Mouse (Mus musculus): ENCODE data around the gene Gm28308.

The Gm28308 gene

DNA sequence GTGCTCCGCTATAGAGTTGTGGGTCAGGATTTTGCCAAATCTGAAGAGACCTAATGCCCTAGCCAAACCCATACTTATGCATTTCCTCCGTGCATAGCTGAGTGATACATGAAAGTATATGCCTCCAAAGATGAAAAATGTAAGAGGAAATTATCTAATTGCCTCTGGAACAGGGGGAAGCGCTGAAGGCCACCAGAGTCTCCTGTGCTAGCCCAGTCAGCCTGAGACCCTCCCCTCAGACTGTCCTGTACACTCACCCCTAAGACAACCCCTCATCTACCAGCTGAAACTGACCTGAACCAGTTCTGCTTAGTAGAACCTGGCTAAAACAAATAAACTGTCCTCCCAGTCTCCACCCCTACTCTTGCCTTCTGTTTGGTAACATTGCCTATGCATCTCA lies 32.4 kb downstream of the Gm28308 start:
- DNase-seq: no peak

GRCm38 (mm10) chr6:52180213-52180710 lies 32.9 kb downstream of the Gm28308 start:
- no peak for DNase-seq

DNA sequence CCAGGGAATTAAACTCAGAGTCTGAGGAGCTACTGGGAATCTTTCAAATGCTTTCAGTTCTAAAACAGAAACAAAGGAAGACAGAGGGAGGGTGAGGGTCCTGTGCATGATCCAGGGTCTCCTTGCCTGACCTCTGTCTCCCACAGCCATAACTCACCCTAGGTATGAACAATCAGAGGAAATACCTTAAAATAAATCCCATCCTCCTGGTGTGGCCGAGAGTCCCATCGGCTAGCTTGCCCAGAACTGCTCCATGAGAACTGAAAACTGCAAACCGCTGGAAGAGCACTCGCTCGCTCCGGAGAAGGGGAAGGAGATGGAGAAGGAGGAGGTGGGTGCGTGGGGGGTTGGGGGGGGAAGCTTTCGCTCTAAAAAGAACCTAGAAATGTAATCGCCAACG lies 33.4 kb downstream of the Gm28308 start:
- no peak for DNase-seq

DNA sequence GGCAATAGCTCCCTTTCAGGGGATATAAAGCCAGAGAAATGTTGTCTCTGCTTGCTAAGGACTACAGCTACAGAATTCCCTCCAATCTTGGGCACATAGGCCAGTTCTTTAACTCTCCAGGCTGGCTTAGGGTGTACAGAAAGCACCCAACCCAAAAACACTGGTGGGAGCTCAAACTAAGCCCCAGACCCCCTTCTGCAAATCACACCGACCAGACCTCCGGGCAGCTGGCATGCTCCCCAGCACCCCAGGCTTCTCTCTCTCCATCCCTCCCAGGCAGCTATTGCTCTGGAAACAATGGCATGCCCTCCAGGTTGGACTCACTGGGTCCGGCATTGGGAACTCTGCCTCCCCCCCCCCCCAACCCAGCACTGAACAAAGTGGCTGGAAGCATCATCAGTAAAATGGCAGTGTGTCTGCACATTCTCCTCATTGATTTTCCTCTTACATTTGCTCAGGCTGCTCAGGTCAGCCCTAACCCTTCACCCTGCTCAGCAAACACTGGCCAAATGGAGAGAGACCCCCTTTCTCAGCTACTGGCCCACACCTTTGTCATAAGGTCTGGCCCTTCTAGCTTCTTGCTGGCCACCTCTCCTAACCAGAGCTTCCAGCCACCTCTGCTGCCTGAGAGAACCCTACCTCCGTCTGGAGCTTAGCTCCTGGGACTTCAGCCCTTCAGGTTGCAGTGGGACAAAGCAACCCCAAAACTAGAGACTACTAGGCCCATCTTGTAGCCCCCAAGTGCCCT lies 34.0 kb downstream of the Gm28308 start:
- DNase-seq: no peak

DNA sequence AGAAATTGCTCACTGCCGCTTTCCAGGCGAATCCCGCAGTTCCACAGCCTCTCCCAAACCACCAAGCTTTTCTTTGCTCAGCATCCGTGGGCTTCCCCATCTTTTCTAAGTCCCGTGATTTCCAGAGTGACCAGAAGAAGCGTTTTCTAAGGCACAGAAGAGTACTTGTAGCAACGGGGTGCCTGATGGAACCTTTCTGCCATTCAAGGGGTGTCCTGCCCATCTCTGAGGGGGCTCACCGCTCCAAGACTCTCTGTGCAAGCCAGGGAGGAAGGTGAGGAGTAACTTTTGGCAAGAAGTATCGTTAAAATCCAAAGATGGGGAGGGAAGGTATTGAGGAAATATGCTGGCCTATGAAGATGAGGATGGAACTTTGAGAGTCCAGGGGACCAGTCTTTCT lies 35.3 kb downstream of the Gm28308 start:
- DNase-seq: no peak

GRCm38 (mm10) chr6:52177061-52177735 lies 35.9 kb downstream of the Gm28308 start, which contains the start of gene 5730596B20Rik:
Gene 5730596B20Rik, plus strand, starts transcription at chr6:52177498.
- DNase-seq: no peak

DNA sequence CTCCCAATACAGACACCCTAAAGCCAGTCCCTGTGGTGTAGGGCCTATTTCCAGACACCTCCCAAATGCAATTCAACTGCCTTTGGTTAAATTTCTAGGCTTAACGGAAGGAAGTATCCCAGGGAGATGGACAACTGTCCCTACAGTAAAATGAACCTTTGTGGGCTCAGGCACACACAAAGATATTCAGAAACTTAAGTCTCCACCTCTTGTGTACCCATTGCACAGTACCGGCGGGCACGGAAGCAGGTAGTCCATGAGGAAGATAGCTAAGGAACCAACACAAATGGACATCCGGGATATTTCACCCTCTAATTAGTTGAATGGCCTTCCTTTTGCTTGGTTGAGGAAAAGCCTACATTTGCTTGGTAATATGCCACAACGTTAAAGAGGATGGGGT lies 36.7 kb downstream of the Gm28308 start:
- no peak for DNase-seq

- no peak for DNase-seq
Observed at GRCm38 (mm10) chr6:52175864-52176263, 37.3 kb downstream of the Gm28308 start.

DNA sequence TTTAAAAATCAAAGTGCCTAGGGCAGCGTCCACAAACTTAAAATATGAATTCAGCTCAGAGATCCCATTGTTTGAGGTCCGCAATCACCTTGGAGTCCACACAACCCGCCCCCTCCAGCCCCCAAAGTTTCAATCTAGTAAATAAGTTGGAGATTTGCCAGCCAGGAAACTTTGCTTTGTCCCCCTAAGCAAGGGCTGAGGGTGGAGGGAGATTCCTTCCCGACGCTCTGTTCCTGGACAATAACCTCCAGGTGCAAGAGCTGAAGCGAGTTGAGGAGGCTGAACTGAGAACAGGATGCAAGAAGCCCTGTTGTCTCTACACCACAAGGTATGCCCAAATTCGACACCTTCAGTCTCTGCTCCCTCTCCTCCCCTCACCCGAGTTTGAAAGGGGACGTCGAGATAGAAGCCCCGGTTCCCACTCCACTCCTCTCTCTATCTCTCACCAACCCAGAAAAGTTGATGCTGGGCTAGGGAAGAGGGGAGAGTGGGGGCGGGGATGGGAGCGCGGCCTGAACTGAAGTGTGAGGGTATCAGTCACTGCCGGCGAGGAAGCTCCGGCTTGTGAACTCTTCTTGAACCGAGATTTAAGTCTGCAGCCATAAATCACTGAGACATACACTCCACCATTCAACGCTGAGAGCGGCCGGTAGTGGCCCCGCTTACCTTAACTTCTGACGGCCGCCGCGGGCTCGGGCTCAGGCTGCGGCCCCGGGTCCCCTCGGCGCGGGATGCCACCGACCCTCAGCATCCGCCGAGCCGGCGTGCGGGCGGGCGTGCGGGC lies 38.0 kb downstream of the Gm28308 start:
- DNase-seq: no peak

DNA sequence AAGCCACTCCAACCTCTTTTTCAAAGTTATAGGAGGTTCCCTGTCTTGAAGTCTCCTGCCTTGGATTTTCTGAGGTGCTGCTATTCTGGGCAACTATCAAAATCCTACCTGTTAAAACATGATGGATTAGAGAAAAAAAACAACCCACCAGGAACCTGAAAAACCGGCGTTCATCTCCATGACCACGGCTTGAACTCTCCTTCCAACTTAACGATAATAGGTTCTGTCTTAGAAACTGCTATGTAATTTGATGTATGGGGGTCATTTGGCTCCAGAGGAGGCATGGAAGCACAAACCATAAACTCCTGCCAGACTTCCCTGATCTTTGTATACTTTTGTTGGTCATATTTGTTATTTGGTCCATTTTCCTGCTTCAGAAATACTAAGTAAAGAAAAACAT lies 39.5 kb downstream of the Gm28308 start:
- no peak for DNase-seq

- DNase-seq: peak; percentile 66
Observed at GRCm38 (mm10) chr6:52172501-52172900, 40.6 kb downstream of the Gm28308 start.

DNA sequence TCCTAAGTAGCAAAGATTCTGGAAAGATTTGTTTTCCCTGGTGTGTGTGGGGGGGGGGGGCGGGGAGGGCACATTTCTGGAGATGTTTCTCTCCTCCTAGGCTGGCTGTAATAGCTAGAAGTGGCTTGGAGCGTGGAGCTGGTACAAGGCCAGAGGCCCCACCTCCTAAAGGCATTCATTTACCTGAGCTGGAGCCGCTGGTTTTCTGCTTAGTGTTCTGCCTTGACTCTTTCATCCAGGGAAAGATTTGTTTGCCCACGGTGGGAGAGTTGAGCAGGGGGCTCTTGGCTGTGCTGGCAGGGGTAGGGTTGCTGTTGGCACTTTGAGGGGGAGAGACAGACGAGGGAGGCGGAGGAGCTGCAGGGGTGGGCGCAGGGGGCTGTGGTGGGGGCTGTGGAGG lies 41.2 kb downstream of the Gm28308 start:
- no peak for DNase-seq

GRCm38 (mm10) chr6:52171331-52171730 lies 41.8 kb downstream of the Gm28308 start:
- DNase-seq: no peak

DNA sequence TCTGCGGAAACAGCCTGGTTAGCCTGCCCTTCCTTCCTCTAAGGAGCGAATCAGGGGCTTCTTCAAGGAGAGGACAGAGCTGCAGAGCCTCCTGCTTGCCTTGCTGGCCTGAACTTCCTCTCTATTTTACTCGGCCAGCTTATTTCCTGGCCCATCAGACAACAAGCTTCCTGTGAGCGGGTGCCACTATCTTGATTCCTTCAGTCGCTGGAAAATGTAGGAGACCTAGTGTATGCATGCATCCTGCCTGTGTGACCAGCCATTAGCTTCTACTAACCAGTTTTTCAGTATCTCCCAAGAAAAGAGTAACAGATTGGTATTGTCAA lies 42.3 kb downstream of the Gm28308 start:
- DNase-seq: no peak

DNA sequence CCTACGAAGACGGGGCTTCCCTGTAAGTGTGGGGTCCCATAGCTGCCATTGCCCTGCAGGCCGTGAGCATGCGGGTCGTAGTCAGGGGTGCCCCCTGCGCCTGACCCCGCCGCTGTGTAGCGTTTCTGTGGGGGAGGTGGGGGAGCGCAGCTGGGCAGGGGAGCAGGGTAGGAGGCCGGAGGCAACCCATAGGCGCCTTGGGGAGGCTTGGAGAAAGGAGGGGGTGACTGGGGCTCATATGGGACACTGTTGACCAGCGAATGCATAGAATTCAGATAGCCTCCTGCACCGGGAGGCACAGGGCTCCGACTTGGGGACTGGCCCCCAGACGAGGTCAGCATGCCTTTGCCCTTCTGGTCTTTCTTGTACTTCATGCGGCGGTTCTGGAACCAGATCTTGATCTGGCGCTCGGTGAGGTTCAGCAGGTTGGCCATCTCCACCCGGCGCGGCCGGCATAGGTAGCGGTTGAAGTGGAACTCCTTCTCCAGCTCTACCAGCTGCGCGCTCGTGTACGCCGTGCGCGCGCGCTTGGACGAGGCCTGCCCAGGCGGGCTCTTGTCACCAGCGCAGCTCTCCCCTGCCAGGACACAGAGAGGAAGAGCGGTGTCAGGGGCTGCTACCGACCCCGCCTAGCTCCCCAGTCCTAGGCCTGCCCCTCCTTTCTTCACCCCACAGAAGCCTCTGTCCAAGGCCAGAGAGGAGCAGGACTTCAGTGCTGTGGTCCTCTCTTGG lies 42.8 kb downstream of the Gm28308 start:
- DNase-seq: no peak

DNA sequence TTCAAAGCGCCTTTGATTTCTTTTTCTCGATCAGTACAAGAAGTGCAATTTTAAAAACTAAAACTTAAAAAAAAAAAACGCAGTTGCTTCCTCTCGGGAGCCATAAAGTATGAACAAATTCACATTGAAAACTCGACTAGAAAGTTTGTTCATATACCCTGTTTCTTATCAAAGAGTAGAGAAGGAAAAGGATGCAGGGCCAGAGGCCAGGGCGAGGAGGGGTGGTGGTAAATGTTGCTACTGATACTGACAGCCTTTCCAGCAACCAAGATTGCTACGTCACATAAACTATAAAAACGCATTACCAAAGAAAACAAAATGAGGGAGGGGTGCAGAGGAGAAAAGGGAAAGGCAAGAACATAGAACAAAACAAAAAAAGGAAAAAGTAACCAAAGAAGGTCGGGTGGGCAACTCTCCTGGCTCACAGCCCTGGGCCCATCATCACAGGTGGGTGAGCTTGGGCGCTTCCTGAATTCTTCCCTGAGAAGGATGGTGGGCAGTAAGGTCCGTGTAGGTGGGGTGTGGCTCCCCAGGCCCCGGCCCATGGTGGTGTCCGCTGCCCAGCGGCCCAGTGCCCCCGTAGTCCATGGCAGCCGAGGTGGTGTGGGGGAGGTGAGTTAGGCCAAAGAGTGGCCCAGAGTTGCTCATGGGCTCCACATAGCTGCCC lies 43.5 kb downstream of the Gm28308 start:
- no peak for DNase-seq

DNA sequence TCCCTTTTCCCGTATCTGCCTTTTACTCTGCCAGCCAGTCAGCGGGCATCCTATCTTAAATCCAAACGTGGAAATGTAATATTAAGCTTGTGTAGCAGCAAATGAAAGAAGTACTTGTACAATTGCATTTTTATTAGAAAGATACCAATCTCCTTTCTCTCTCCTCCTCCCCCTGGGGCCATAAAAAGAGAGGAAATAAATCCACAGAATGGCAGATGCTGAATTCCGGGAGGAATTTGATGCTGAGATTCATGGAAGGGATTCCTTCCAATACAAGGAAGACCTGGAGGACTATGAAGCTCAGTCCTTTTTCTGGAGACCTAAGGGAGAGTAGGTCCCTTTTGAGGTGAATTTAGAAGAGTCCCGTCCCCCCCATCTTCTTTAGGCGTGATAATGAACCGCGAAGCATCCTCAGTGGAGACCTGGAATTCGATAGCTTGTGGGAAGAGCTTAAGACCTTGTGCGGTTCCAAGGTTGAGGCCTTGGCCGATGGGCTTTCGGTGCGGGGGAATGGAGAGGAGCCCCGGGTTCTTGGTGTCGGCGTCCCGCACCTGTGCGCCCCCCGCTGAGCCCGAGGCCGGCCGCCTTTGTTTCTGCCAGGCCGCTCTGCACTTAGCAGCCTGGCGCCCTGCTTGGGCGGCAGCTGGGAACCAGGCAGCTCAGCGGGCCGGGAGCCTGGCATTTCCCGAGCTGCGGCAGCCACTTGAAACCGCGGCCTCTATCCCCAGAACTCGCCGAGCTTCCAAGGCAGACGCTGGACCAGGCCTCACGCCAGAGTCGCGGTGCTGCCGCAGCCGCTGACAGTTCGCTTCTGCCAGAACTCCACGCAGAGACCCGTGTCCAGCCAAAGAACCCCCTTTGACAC lies 44.7 kb downstream of the Gm28308 start:
- DNase-seq: no peak

DNA sequence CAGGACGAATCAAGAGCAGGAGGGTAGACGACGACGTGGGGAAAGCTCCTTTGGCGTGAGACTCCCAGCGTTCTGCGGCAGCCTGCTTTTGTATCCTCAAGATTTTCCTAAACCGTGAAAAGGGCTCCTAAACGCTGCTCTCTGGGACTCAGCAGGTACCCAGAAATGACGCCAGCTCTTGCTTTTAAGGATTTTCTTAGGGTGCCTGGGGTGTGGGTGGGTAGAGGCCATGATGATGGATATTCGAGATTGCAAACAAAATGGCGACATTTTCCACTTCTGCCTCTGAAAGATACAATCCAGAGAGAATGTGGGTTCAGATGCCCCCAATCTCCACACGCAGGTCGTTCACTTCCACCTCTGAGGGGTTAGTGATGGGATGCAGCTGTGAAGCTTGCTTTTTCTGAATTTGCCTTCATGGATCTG lies 45.4 kb downstream of the Gm28308 start:
- DNase-seq: no peak

- DNase-seq: no peak
Observed at GRCm38 (mm10) chr6:52167176-52167575, 46.0 kb downstream of the Gm28308 start.

GRCm38 (mm10) chr6:52166431-52167077 lies 46.6 kb downstream of the Gm28308 start:
- DNase-seq: no peak

All from retina, postnatal 1 day (tissue).